Mouse (Mus musculus) CH12.LX (cell line): Measurements from ENCODE around the gene Gm10645.

ENCODE experiments used
- CHD1 ChIP-seq: IDR thresholded peaks from 2 replicates; pipeline ENCODE4 v1.6.1; 2012; ENCODE audit warnings: low read depth, low read length, improper control_type of control experiment, inconsistent platforms
- CTCF ChIP-seq, 2 experiments: IDR thresholded peaks in 1 of 2; conservative IDR thresholded peaks in 1 of 2; 2 replicates each; pipeline ENCODE4 v1.5.1; 2011 to 2012; ENCODE audit warnings: low read depth in 2 of 2, low read length in 2 of 2, improper control_type of control experiment in 1 of 2, inconsistent platforms in 1 of 2, mild to moderate bottlenecking in 1 of 2, moderate library complexity in 1 of 2
- ETS1 ChIP-seq: conservative IDR thresholded peaks from 2 replicates; pipeline ENCODE4 v1.6.1; 2012; ENCODE audit warnings: low read depth, mild to moderate bottlenecking, inconsistent platforms, low read length, improper control_type of control experiment, moderate library complexity
- MAFK ChIP-seq: IDR thresholded peaks from 2 replicates; pipeline ENCODE4 v1.6.1; 2011; ENCODE audit warnings: low read length, improper control_type of control experiment; ENCODE audit not compliant: insufficient replicate concordance
- POLR2A ChIP-seq: IDR thresholded peaks from 2 replicates; pipeline ENCODE4 v1.6.1; 2011; ENCODE audit warnings: low read depth, mild to moderate bottlenecking, improper control_type of control experiment, low read length
- POLR2AphosphoS2 ChIP-seq: IDR thresholded peaks from 2 replicates; pipeline ENCODE4 v1.6.1; 2011; ENCODE audit warnings: low read depth, low read length, improper control_type of control experiment
- TBP ChIP-seq: conservative IDR thresholded peaks from 2 replicates; pipeline ENCODE4 v1.6.1; 2011; ENCODE audit warnings: low read depth, low read length, improper control_type of control experiment
- USF1 ChIP-seq: IDR thresholded peaks from 2 replicates; pipeline ENCODE4 v1.6.1; 2014; ENCODE audit warnings: low read depth, mild to moderate bottlenecking, inconsistent platforms, low read length, improper control_type of control experiment
- ZMIZ1 ChIP-seq: IDR thresholded peaks from 2 replicates; pipeline ENCODE4 v1.6.1; 2012; ENCODE audit warnings: low read depth, mild to moderate bottlenecking, inconsistent platforms, low read length, improper control_type of control experiment

GRCm38 (mm10) chr8:83145421-83145820 is 20.5 kb downstream of the Gm10645 start:
- no peak for TF ChIP-seq CTCF (conservative IDR thresholded peaks at IDR 0.05 in 1 of 2, IDR thresholded peaks at IDR 0.05 in 1 of 2; ENCODE audit: low read depth in 2 of 2, low read length in 2 of 2)
- TF ChIP-seq USF1, result no peak
- no peak for TF ChIP-seq TBP
- TF ChIP-seq ETS1, result no peak
- TF ChIP-seq MAFK, result no peak
- TF ChIP-seq CHD1, result no peak
- TF ChIP-seq POLR2AphosphoS2, result no peak
- TF ChIP-seq POLR2A, result no peak
- TF ChIP-seq ZMIZ1, result no peak
